Mouse (Mus musculus) embryonic facial prominence, embryonic 14.5 days (tissue): ENCODE data around the gene Armcx2. TPM values are rescaled to one million over a fixed set of nuclear protein-coding genes. Genes with fewer than 3 reads are reported as not detected.
A peak's percentile ranks its signal among the peaks of the same experiment; 100 is the strongest.
"Not testable (repeated sequence)": the region's sequence is repeated elsewhere in the genome, so short reads cannot be mapped to it uniquely, and the experiment has no call there.

ENCODE experiments used
- ATAC-seq: fragments of 200-750 bp; cut with Nextera tagmentation; 2 replicates; pipeline ENCODE4 v1.8.0; 2017; ENCODE audit warnings: low read depth, moderate number of reproducible peaks, moderate TSS enrichment
- DNase-seq: peaks from one replicate; pipeline ENCODE4 v3.0.0-alpha.2; 2015; ENCODE audit warnings: low spot score
- H3K27ac ChIP-seq: fragments of 300-500 bp; sonication (generic); replicated peaks from 2 replicates; pipeline ENCODE4 v1.5.1; 2014; ENCODE audit warnings: low read depth, mild to moderate bottlenecking, low read length, moderate library complexity
- H3K27me3 ChIP-seq: fragments of 300-500 bp; sonication (generic); replicated peaks from 2 replicates; pipeline ENCODE4 v1.6.1; 2014; ENCODE audit warnings: low read length; ENCODE audit not compliant: control insufficient read depth, insufficient read depth
- H3K36me3 ChIP-seq: fragments of 300-500 bp; sonication (generic); 2 replicates; pipeline ENCODE4 v1.6.1; 2014; ENCODE audit warnings: low read length, mixed read lengths; ENCODE audit not compliant: control insufficient read depth, insufficient read depth
- H3K4me1 ChIP-seq: fragments of 300-500 bp; sonication (generic); 2 replicates; pipeline ENCODE4 v1.6.1; 2014; ENCODE audit warnings: antibody characterized with exemption, low read length; ENCODE audit not compliant: control insufficient read depth, insufficient read depth
- H3K4me2 ChIP-seq: fragments of 300-500 bp; sonication (generic); 2 replicates; pipeline ENCODE4 v1.6.1; 2014; ENCODE audit warnings: low read depth, mild to moderate bottlenecking, low read length, moderate library complexity, mixed read lengths
- H3K4me3 ChIP-seq: fragments of 300-500 bp; sonication (generic); 2 replicates; pipeline ENCODE4 v1.5.1; 2014; ENCODE audit warnings: low read depth, mild to moderate bottlenecking, low read length
- H3K9ac ChIP-seq: fragments of 300-500 bp; sonication (generic); 2 replicates; pipeline ENCODE4 v1.6.1; 2014; ENCODE audit warnings: low read depth, mild to moderate bottlenecking, low read length, moderate library complexity, mixed read lengths
- H3K9me3 ChIP-seq: fragments of 300-500 bp; sonication (generic); 2 replicates; pipeline ENCODE4 v1.6.1; 2016; ENCODE audit warnings: low read length; ENCODE audit not compliant: control insufficient read depth
- WGBS: fragments of 180-500 bp; shearing (Covaris S2); extraction: QIAGEN DNeasy Blood & Tissue Kit; methylation state at CpG from one replicate; pipeline ENCODE4 v1.1.7; 2014; 5-methylcytosine and 5-hydroxymethylcytosine counted together
- polyA plus RNA-seq: library from polyadenylated mRNA; unstranded; fragments of >200 nt; fragmentation: Nextera tagmentation; extraction: Ambion mirVana; gene quantifications from 2 replicates; pipeline ENCODE4 v1.2.1, GENCODE M21; 2014

Armcx2 gene
- 74.1 and 82.6 TPM in 2 replicates for polyA plus RNA-seq

DNA sequence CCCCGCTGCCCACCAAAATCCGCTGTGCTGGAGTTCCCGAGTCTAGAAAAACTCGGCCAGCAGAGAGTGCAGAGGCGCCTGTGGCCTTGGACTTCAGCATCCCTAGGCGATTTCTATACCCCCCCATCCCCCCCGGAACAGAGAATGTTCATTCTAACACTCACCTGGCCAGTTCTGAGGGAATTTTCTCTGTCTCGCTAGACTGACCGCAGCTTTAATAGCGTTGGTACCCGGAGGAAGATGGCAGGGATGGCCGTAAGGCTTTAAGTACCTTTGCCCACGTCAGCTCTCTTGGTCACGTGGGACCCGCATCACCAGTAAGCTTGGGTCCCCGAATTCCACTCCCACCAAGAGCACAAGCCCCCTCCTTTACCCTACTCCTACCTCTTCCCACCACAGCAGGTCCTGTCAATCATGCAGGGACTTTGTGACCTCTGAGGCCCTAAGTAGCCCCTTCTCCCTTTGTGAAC, at the start of gene Armcx2:
TSS of gene Armcx2 (minus strand) at position 467 of the 470 bp plus-strand sequence.
- no peaks in the 10 kb centered on the region for H3K9me3 ChIP-seq
- H3K4me1 ChIP-seq: no peaks in the 10 kb centered on the region
- 19% methylated on average over 13 of the region's 16 CpGs for WGBS
- peak within 1 kb of the TSS; percentile 58 for H3K4me2 ChIP-seq
- peak within 1 kb of the TSS; percentile 57 for H3K4me3 ChIP-seq
- peak within 1 kb of the TSS; percentile 71 for H3K9ac ChIP-seq
- DNase-seq: peak; percentile 93
- peaks cover 20% of the 10 kb centered on the region; the same call in 1 of the 2 replicates for H3K27me3 ChIP-seq
- peaks cover 21% of the 10 kb centered on the region for H3K36me3 ChIP-seq
- H3K27ac ChIP-seq: peak within 1 kb of the TSS; percentile 83
- ATAC-seq: peak; percentile 89

DNA sequence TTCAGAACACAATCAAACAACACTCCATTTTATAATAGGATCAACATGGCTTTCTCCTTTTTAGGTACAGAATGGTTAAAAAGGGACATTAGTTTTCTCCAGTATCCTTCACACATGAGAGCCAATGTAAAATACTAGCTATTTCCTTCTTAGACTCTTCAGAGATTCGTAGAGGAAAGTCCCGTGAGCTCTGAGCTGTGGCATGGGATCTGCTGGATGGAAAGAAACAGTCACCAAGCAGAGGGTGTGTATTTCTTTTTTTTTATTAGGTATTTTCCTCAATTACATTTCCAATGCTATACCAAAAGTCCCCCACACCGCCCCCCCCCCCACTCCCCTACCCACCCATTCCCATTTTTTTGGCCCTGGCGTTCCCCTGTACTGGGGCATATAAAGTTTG, 40.6 kb upstream of the Armcx2 start:
- no peak for ATAC-seq

DNA sequence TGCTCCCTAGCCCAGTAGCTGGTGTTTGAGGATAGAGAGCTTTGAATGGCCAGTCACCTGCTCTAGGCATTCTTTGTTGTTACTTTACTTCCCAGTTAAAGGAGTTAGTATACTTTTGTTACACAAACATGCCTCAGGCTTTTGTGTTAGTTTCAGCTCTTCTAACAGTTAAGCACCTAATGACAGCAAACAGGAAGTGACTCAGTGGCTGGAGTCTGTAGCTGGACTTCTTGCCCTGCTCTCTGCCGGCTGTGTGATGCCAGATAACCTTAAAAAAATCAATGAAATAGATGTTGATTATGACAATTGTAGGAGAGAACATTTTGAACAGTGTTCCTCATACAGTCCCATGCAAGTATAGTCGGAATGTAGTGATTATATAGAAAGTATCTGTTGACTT, 35.4 kb upstream of the Armcx2 start:
- ATAC-seq (no peak), DNase-seq (no peak)
- Histone ChIP-seq H3K27me3 (peaks cover 4% of the 10 kb centered on the region; the same call in 1 of the 2 replicates), H3K4me3 (no peak overlapping the region), H3K9me3 (no peaks in the 10 kb centered on the region), H3K36me3 (no peaks in the 10 kb centered on the region), H3K27ac (no peak overlapping the region), H3K4me1 (no peaks in the 10 kb centered on the region), H3K4me2 (no peak overlapping the region), H3K9ac (no peak overlapping the region)
- 60% methylated on average over 2 of the region's 2 CpGs for WGBS

More for the DNA sequence above, 40.6 kb upstream of the Armcx2 start:
- H3K9ac ChIP-seq: no peak overlapping the region
- DNase-seq: no peak
- H3K27ac ChIP-seq: no peak overlapping the region
- H3K9me3 ChIP-seq: no peaks in the 10 kb centered on the region
- H3K4me3 ChIP-seq: no peak overlapping the region
- WGBS: 89% methylated on average over 2 of the region's 4 CpGs
- 0 out of 2 replicates have a peak, but pooled peaks cover 4% of the 10 kb centered on the region for H3K27me3 ChIP-seq
- H3K4me2 ChIP-seq: no peak overlapping the region
- no peaks in the 10 kb centered on the region for H3K4me1 ChIP-seq
- no peaks in the 10 kb centered on the region for H3K36me3 ChIP-seq

DNA sequence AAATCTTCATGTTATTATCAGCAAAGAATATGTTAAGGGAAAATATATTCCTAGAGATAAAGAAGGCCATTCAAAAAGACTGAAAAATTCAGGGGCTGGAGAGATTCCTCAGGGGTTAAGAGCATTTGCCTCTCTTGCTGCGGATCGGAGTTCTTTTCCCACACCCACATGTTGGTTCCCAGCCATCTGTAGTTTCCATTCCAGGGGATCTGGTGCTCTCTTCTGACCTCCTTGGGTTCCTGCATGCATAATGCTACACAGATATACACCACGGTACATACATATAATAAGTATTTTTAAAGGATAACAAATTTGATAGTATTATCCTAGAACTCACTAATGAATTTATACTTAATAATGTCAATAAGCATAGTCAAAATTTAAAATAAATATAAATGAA, 21.5 kb upstream of the Armcx2 start:
- WGBS: 61% methylated on average over 3 of the region's 3 CpGs

DNA sequence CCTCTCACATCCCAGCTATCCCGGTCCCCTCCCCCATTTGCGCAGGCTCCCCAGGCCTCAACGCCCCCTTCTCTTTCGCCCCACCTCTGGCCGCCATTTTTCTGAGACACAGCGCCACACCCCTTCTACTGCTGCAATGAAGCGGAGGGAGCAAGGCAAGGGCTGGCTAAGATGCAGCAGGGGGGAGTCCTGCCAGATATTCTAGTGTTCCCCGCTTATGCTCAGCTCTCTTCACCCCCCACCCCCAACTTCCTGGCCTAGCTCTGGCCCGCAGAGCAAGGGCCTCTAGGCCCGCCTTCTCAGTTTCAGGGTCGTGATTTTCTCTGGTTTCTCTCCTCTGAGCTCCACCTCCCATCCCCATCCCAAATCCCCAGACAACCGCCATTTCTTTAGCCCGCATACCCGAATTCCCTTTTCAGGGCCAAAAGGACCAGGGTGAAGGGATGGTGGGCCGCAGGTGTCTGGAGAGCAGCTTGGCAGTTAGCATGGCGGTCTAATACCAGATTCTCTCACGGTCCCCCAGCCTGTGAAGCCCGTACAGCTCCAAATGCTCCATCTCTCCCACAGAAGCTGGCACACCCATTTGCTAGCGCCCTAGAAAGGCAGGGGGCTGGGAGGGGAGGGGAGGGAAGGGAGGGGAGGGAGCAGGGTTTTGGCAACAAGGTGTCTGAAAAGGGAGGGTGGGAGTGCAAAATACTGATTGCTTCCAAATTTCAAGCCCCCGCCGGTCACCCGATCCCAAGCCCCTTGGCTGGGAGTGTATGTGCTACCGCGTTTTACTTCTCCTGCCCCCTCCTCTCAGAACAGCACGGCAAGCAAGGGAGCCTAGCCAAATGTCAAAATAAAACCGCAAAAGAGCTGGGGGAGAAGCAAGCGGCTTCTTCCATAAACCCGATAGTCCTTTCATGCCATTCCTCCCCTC, 927 bp downstream of the Armcx2 start:
- peak overlapping the region; percentile 83 for H3K27ac ChIP-seq
- H3K4me3 ChIP-seq: peak overlapping the region; percentile 57
- H3K27me3 ChIP-seq: peaks cover 20% of the 10 kb centered on the region; the same call in 1 of the 2 replicates
- DNase-seq: peak; percentile 75
- H3K9ac ChIP-seq: peak overlapping the region; percentile 71
- no peaks in the 10 kb centered on the region for H3K9me3 ChIP-seq
- peaks cover 21% of the 10 kb centered on the region for H3K36me3 ChIP-seq
- ATAC-seq: peak; percentile 83
- H3K4me2 ChIP-seq: peak overlapping the region; percentile 58
- no peaks in the 10 kb centered on the region for H3K4me1 ChIP-seq
- 23% methylated on average over 26 of the region's 28 CpGs for WGBS

More for the DNA sequence above, 21.5 kb upstream of the Armcx2 start:
- Histone ChIP-seq H3K27me3 (peaks cover 5% of the 10 kb centered on the region; the same call in 1 of the 2 replicates), H3K9ac (no peak overlapping the region), H3K4me3 (no peak overlapping the region), H3K9me3 (no peaks in the 10 kb centered on the region), H3K4me1 (no peaks in the 10 kb centered on the region), H3K27ac (no peak overlapping the region), H3K36me3 (no peaks in the 10 kb centered on the region), H3K4me2 (no peak overlapping the region)
- peak; percentile 8 for DNase-seq
- ATAC-seq: no peak

DNA sequence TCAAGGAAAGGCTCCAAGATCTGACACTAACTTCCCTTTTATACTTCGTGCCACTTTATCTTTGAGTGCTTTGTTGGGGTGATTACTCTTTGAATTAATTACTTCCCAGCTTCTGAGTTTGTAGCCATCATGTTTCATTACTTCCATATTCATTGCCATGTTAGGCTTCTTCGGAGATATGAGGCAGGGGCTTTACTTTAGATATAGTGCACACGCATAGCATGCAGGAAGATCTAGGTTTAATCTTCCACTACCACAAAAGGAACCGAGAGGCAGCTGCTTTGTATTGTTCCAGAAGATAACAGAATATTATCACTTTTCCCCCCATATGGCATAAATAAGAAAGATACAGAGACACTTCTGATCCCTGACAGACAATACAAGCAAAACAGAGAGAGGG, 21.3 kb downstream of the Armcx2 start:
- ATAC-seq: no peak
- no peaks in the 10 kb centered on the region for H3K4me1 ChIP-seq
- WGBS: 75% methylated on average over 4 of the region's 4 CpGs
- H3K9me3 ChIP-seq: no peaks in the 10 kb centered on the region
- H3K9ac ChIP-seq: no peak overlapping the region
- H3K4me2 ChIP-seq: no peak overlapping the region
- no peak for DNase-seq
- no peak overlapping the region for H3K27ac ChIP-seq
- H3K4me3 ChIP-seq: no peak overlapping the region
- no peaks in the 10 kb centered on the region for H3K36me3 ChIP-seq
- H3K27me3 ChIP-seq: peaks cover 3% of the 10 kb centered on the region

DNA sequence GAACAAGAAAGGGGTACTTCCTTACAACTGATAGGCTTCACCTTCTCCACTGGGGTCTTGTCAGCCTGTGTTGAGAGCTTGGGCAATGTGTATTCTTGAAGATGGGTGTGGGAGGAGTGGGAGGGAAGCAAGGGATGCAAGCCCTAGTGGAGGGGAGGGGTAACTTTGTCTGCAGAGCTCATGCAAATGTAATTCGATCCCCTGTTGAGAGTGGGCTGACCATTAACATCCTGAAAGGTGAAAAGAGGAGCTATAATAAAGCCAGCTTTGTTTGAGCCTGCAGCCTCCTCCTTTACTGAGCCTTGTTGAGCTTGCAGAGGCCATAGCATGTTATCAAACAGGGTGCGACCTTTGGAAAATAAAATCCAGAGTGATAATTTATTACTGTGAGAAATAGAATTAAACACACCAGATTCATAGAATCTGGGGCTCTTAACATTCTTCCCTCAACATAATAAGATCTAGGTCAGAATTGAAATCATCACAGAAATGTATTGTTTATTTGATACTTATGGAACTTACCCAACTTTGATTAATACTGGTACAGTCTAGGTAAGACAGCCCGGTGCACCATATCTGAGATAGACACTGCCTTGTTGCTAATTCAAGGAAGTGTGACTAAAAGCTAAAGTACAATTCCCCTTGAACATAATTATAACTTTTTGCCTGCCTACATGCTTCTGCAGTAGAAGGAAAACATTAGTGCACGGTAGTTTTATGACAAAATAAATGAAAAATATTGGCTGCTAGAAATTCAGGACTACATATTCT, 45.4 kb downstream of the Armcx2 start:
- DNase-seq, H3K4me2 ChIP-seq, H3K27me3 ChIP-seq, H3K9me3 ChIP-seq, ATAC-seq, H3K4me1 ChIP-seq, H3K27ac ChIP-seq, H3K36me3 ChIP-seq, H3K9ac ChIP-seq, H3K4me3 ChIP-seq: not testable (repeated sequence)
- WGBS: 49% methylated on average over 3 of the region's 4 CpGs

DNA sequence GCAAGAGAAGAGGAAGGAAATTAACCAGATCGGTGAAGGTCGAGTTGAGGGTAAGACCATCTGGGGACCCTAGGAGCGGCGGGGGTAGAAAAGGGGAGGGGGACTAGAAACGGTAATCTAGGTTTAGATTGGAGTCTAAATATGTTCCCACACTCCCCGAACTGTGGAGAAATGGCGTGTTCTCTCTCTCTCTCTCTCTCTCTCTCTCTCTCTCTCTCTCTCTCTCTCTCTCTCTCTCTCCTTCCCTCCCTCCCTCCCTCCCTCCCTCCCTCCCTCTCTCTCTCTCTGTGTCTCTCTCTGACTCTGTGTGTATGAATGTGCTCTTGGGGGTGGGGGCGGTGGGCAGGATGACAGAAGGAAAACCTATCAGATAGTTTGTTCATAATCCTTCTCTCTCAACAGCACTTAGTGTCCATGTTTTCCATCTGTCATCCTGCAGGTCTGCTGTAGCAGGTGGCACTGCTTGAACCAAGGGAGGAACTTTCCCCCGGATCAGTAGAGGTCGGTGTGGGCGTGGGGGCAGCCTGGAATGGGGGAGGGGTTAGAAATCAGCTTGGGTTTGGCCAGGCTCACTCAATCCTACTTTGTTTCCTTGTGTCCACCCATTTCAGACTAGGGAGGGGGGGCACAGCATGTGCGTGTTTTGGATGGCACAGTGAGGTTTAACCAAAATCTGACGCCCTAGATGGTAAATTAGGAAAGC, 51.6 kb downstream of the Armcx2 start:
- peak; percentile 61; the same call in 1 of the 2 replicates for ATAC-seq
- Histone ChIP-seq H3K9ac (peak overlapping the region; percentile 70), H3K27me3 (no peaks in the 10 kb centered on the region; the same call in 1 of the 2 replicates), H3K27ac (peak overlapping the region; percentile 86), H3K9me3 (no peaks in the 10 kb centered on the region), H3K4me2 (peak overlapping the region; percentile 51), H3K36me3 (no peaks in the 10 kb centered on the region), H3K4me1 (no peaks in the 10 kb centered on the region), H3K4me3 (peak overlapping the region; percentile 55)
- DNase-seq: peak; percentile 20
- 18% methylated on average over 11 of the region's 13 CpGs for WGBS
